Mouse (Mus musculus) fibroblast of lung, adult 2 months (primary cell): Measurements from ENCODE around the gene Cav2.

Experiments
- DNase-seq: peaks from one replicate; pipeline ENCODE4 v3.0.0-alpha.2; 2011; ENCODE audit warnings: low read depth

Gene Cav2

GRCm38 (mm10) chr6:17309260-17309659 is 28.3 kb downstream of the Cav2 start:
- DNase-seq = no peak

- no peak for DNase-seq
Observed at GRCm38 (mm10) chr6:17314241-17314640, 33.3 kb downstream of the Cav2 start.

GRCm38 (mm10) chr6:17314659-17315616 is 34.0 kb downstream of the Cav2 start:
- no peak for DNase-seq

GRCm38 (mm10) chr6:17316294-17317166 is 35.5 kb downstream of the Cav2 start:
- no peak for DNase-seq

GRCm38 (mm10) chr6:17317167-17317524 is 36.2 kb downstream of the Cav2 start:
- DNase-seq = no peak

- DNase-seq = no peak
Observed at GRCm38 (mm10) chr6:17317944-17318343, 37.0 kb downstream of the Cav2 start.

GRCm38 (mm10) chr6:17321976-17322375 is 41.0 kb downstream of the Cav2 start:
- no peak for DNase-seq

- no peak for DNase-seq
Observed at GRCm38 (mm10) chr6:17327216-17327615, 46.2 kb downstream of the Cav2 start.

- no peak for DNase-seq
Observed at GRCm38 (mm10) chr6:17329801-17330200, 48.8 kb downstream of the Cav2 start.

- DNase-seq = no peak
Observed at GRCm38 (mm10) chr6:17337724-17338123, 56.7 kb downstream of the Cav2 start.
